Mouse (Mus musculus): ENCODE measurements around the gene Gak. TPM values are rescaled to one million over a fixed set of nuclear protein-coding genes. Genes with fewer than 3 reads are reported as not detected.

Gene Gak
- total RNA-seq, 4 experiments from 2014 or later = 87.2 to 105 (median 95.9) TPM

GRCm38 (mm10) chr5:108599923-108600322, 29.6 kb downstream of the Gak start:
- no peak for DNase-seq

GRCm38 (mm10) chr5:108581361-108581891, 48.1 kb downstream of the Gak start:
- DNase-seq = no peak

GRCm38 (mm10) chr5:108573054-108573453, 56.5 kb downstream of the Gak start:
- DNase-seq = no peak

- DNase-seq = peak; percentile 70
These were observed 58.6 kb downstream of the Gak start for GRCm38 (mm10) chr5:108570991-108571390.

- no peak for DNase-seq
These were observed 62.5 kb downstream of the Gak start for GRCm38 (mm10) chr5:108567104-108567503.

GRCm38 (mm10) chr5:108566523-108566922, 63.0 kb downstream of the Gak start:
- no peak for DNase-seq

- no peak for DNase-seq
These were observed 64.2 kb downstream of the Gak start for GRCm38 (mm10) chr5:108565381-108565780.

- DNase-seq = no peak
These were observed 65.2 kb downstream of the Gak start for GRCm38 (mm10) chr5:108564346-108564745.

- no peak for DNase-seq
These were observed 67.1 kb downstream of the Gak start for GRCm38 (mm10) chr5:108562483-108562882.

- no peak for DNase-seq
These were observed 72.6 kb downstream of the Gak start for GRCm38 (mm10) chr5:108556986-108557385.

GRCm38 (mm10) chr5:108554041-108554440, 75.5 kb downstream of the Gak start:
- DNase-seq = no peak

- no peak for DNase-seq
These were observed 79.4 kb downstream of the Gak start for GRCm38 (mm10) chr5:108550207-108550594.

GRCm38 (mm10) chr5:108549489-108550206, 79.9 kb downstream of the Gak start, which contains the start of gene Cplx1:
TSS of gene Cplx1 (minus strand) at chr5:108550024.
- peak; percentile 47 for DNase-seq

- no peak for DNase-seq
These were observed 80.4 kb downstream of the Gak start for GRCm38 (mm10) chr5:108549137-108549488.

GRCm38 (mm10) chr5:108547636-108548035, 81.9 kb downstream of the Gak start:
- no peak for DNase-seq

- no peak for DNase-seq
These were observed 85.9 kb downstream of the Gak start for GRCm38 (mm10) chr5:108543516-108544291.

- no peak for DNase-seq
These were observed 95.4 kb downstream of the Gak start for GRCm38 (mm10) chr5:108534188-108534587.

GRCm38 (mm10) chr5:108522597-108522996, 107.0 kb downstream of the Gak start:
- no peak for DNase-seq

GRCm38 (mm10) chr5:108521896-108522295, 107.7 kb downstream of the Gak start:
- no peak for DNase-seq

- DNase-seq = no peak
These were observed 108.5 kb downstream of the Gak start for GRCm38 (mm10) chr5:108521016-108521415.

- DNase-seq = no peak
These were observed 109.4 kb downstream of the Gak start for GRCm38 (mm10) chr5:108520153-108520552.
